8 mouse cellular contexts compared by ENCODE assay signal in the genomic region with DNA sequence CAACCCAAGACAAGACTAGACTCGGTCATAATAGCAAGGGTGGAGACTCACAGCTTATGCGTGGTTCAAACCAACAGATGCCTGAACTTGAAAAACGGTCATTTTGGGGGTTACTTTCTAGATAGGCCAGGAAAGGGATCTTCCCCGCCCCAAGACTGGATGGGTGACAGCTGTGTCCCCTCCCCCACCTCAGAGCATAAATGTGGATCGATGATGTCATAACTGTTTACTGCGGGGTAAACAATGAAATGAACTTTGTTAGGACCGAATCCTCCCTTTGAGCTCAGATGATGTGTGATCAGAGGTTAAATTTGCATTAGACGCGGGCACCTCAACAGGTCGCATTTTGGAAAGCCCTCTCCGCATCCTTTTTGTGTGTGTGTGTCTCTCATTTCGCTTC. TPM values are rescaled to one million over a fixed set of nuclear protein-coding genes. Genes with fewer than 3 reads are reported as not detected.
DNase-seq lines count a peak whose midpoint lies in the region; ATAC-seq lines count a peak whose summit lies in the region.

No protein-coding gene starts in this region.

- no peaks in the 10 kb centered on the region for H3K36me3 ChIP-seq in kidney, embryonic 15.5 days
- H3K36me3 ChIP-seq in forebrain, embryonic 11.5 days (ENCODE audit: control insufficient read depth, insufficient read depth, low read length), result no peaks in the 10 kb centered on the region
- no peaks in the 10 kb centered on the region; the same call in 1 of the 2 replicates for H3K36me3 ChIP-seq in limb, embryonic 11.5 days (ENCODE audit: control insufficient read depth, insufficient read depth, low read length)
- no peaks in the 10 kb centered on the region for H3K36me3 ChIP-seq in neural tube, embryonic 12.5 days

- H3K27me3 ChIP-seq in kidney, embryonic 15.5 days, result peaks cover 31% of the 10 kb centered on the region
- no peaks in the 10 kb centered on the region; the same call in 1 of the 2 replicates for H3K27me3 ChIP-seq in forebrain, embryonic 11.5 days (ENCODE audit: control insufficient read depth, insufficient read depth, low read length)
- H3K27me3 ChIP-seq in limb, embryonic 11.5 days (ENCODE audit: control insufficient read depth, insufficient read depth, low read length), result no peaks in the 10 kb centered on the region
- H3K27me3 ChIP-seq in neural tube, embryonic 12.5 days (replicated peaks), result 0 out of 2 replicates have a peak, but pooled peaks cover 17% of the 10 kb centered on the region

- peak overlapping the region; percentile 97 for H3K27ac ChIP-seq in kidney, embryonic 15.5 days
- H3K27ac ChIP-seq in forebrain, embryonic 11.5 days (ENCODE audit: low read depth, low read length), result no peak overlapping the region
- no peak overlapping the region for H3K27ac ChIP-seq in limb, embryonic 11.5 days (replicated peaks; ENCODE audit: low read depth, low read length)
- H3K27ac ChIP-seq in neural tube, embryonic 12.5 days, result no peak overlapping the region

- no peak for ATAC-seq in kidney, embryonic 15.5 days (replicated peaks; ENCODE audit: low FRiP score)
- no peak for ATAC-seq in forebrain, embryonic 11.5 days (replicated peaks; ENCODE audit: low FRiP score)
- no peak for ATAC-seq in limb, embryonic 11.5 days (ENCODE audit: insufficient number of reproducible peaks, low FRiP score, low TSS enrichment, low read depth)
- no peak for ATAC-seq in neural tube, embryonic 12.5 days (ENCODE audit: low FRiP score, low read depth)

- peak overlapping the region; percentile 91; the same call in 1 of the 2 replicates for H3K9ac ChIP-seq in kidney, embryonic 15.5 days
- peak overlapping the region; percentile 97 for H3K9ac ChIP-seq in forebrain, embryonic 11.5 days (ENCODE audit: low read length)
- no peak overlapping the region; the same call in 1 of the 2 replicates for H3K9ac ChIP-seq in limb, embryonic 11.5 days (ENCODE audit: low read length)
- peak overlapping the region; percentile 92 for H3K9ac ChIP-seq in neural tube, embryonic 12.5 days

- H3K4me2 ChIP-seq in kidney, embryonic 15.5 days, result peak overlapping the region; percentile 91
- peak overlapping the region; percentile 55 for H3K4me2 ChIP-seq in forebrain, embryonic 11.5 days (ENCODE audit: low read depth, low read length, severe bottlenecking)
- H3K4me2 ChIP-seq in limb, embryonic 11.5 days (ENCODE audit: low read depth, severe bottlenecking), result peak overlapping the region; percentile 95
- peak overlapping the region; percentile 85 for H3K4me2 ChIP-seq in neural tube, embryonic 12.5 days (replicated peaks)

- peak overlapping the region; percentile 92 for H3K4me3 ChIP-seq in kidney, embryonic 15.5 days (replicated peaks)
- H3K4me3 ChIP-seq in forebrain, embryonic 11.5 days (ENCODE audit: low read depth, low read length), result peak overlapping the region; percentile 91
- H3K4me3 ChIP-seq in limb, embryonic 11.5 days (ENCODE audit: low read depth, low read length), result peak overlapping the region; percentile 96
- H3K4me3 ChIP-seq in neural tube, embryonic 12.5 days, result peak overlapping the region; percentile 83

- no peak for DNase-seq in kidney, postnatal 36 days
- DNase-seq in forebrain, embryonic 11.5 days (ENCODE audit: low spot score), result no peak
- no peak for DNase-seq in limb, embryonic 11.5 days (ENCODE audit: low spot score)
- DNase-seq in spleen, adult 12 weeks (ENCODE audit: low spot score), result no peak
- no peak for DNase-seq in frontal cortex, postnatal 10 days (ENCODE audit: low spot score in 2 of 2)
- no peak for DNase-seq in thymus, adult 18-20 months

- H3K4me1 ChIP-seq in kidney, embryonic 15.5 days, result peaks cover 59% of the 10 kb centered on the region
- H3K4me1 ChIP-seq in forebrain, embryonic 11.5 days (replicated peaks; ENCODE audit: control insufficient read depth, insufficient read depth, low read length), result peaks cover 5% of the 10 kb centered on the region; the same call in 1 of the 2 replicates
- H3K4me1 ChIP-seq in limb, embryonic 11.5 days (ENCODE audit: control insufficient read depth, insufficient read depth, low read length), result peaks cover 19% of the 10 kb centered on the region
- H3K4me1 ChIP-seq in neural tube, embryonic 12.5 days, result peaks cover 31% of the 10 kb centered on the region

- no peaks in the 10 kb centered on the region for H3K9me3 ChIP-seq in kidney, embryonic 15.5 days (replicated peaks)
- no peaks in the 10 kb centered on the region; the same call in 1 of the 2 replicates for H3K9me3 ChIP-seq in forebrain, embryonic 11.5 days (ENCODE audit: control insufficient read depth, low read length)
- no peaks in the 10 kb centered on the region for H3K9me3 ChIP-seq in limb, embryonic 11.5 days (ENCODE audit: control insufficient read depth, low read length)
- H3K9me3 ChIP-seq in neural tube, embryonic 12.5 days, result no peaks in the 10 kb centered on the region

- WGBS in kidney, embryonic 15.5 days, result 4% methylated on average over 12 of the region's 12 CpGs
- WGBS in forebrain, embryonic 11.5 days, result 4% methylated on average over 12 of the region's 12 CpGs
- 3% methylated on average over 12 of the region's 12 CpGs for WGBS in limb, embryonic 11.5 days
- 4% methylated on average over 12 of the region's 12 CpGs for WGBS in neural tube, embryonic 12.5 days

RNA-seq across cellular contexts. Expression of a gene that starts 1.0 kb away (rescaled TPM):
- 11.8 and 13.5 TPM in 2 replicates for polyA plus RNA-seq in kidney, embryonic 15.5 days (2015; fragmentation: Nextera tagmentation; extraction: Ambion mirVana)
- 17.6 and 19.1 TPM in 2 replicates for polyA plus RNA-seq in forebrain, embryonic 11.5 days (2014; fragmentation: Nextera tagmentation; extraction: Ambion mirVana)
- polyA plus RNA-seq in limb, embryonic 11.5 days (2014; fragmentation: Nextera tagmentation; extraction: Ambion mirVana), result 19.0 and 22.7 TPM in 2 replicates
- 11.4 and 12.1 TPM in 2 replicates for polyA plus RNA-seq in neural tube, embryonic 12.5 days (2016; fragmentation: Nextera tagmentation; extraction: Ambion mirVana)
